Mouse (Mus musculus) CH12.LX (cell line): ENCODE measurements at regions not wholly inside any gene's neighbourhood (a gene's known extent, or its start where the extent isn't known, plus 50 kb on each side); places are given as distances from the start of the nearest gene placed in this dataset.

Experiments
- DNase-seq: peaks from one replicate; pipeline ENCODE4 v3.0.0-alpha.2; 2013; ENCODE audit errors: extremely low read depth
- H3K27ac ChIP-seq: 2 replicates; pipeline ENCODE4 v1.5.1; 2012; ENCODE audit warnings: low read depth, mild to moderate bottlenecking, control low read depth, moderate library complexity; ENCODE audit not compliant: insufficient read depth
- H3K27me3 ChIP-seq: replicated peaks from 2 replicates; pipeline ENCODE3; 2012; ENCODE audit warnings: inconsistent platforms
- H3K36me3 ChIP-seq, 2 experiments: replicated peaks in 1 of 2; 2 replicates each; pipeline versions ENCODE3 to v1.6.1; 2012; ENCODE audit warnings: inconsistent platforms in 1 of 2, low read length in 1 of 2, mild to moderate bottlenecking in 1 of 2, mixed read lengths in 1 of 2, moderate library complexity in 1 of 2; ENCODE audit not compliant: control insufficient read depth in 1 of 2, insufficient read depth in 1 of 2
- H3K4me1 ChIP-seq, 2 experiments: 2 replicates each; pipeline ENCODE4 v1.6.1; 2012; ENCODE audit warnings: inconsistent platforms in 1 of 2, moderate library complexity in 1 of 2; ENCODE audit not compliant: insufficient read depth in 2 of 2, control insufficient read depth in 1 of 2
- H3K4me2 ChIP-seq: 2 replicates; pipeline ENCODE4 v1.6.1; 2012; ENCODE audit warnings: low read depth, mild to moderate bottlenecking, control low read depth; ENCODE audit not compliant: poor library complexity, insufficient read depth, severe bottlenecking
- H3K4me3 ChIP-seq, 3 experiments: fragments of 150-350 bp in 1 of 3; sonication (generic) in 1 of 3; replicated peaks in 1 of 3; 2 replicates each; pipeline versions ENCODE3 to v1.5.1; 2011 to 2012; ENCODE audit warnings: low read depth in 2 of 3, low read length in 2 of 3, mild to moderate bottlenecking in 2 of 3, moderate library complexity in 2 of 3, control low read depth in 1 of 3, improper control_type of control experiment in 1 of 3, inconsistent platforms in 1 of 3, mixed read lengths in 1 of 3; ENCODE audit not compliant: poor library complexity in 1 of 3
- H3K79me2 ChIP-seq: replicated peaks from 2 replicates; pipeline ENCODE4 v1.6.1; 2012; ENCODE audit warnings: mild to moderate bottlenecking, moderate library complexity; ENCODE audit not compliant: control insufficient read depth, poor library complexity, insufficient read depth, severe bottlenecking; ENCODE audit errors: extremely low read depth
- H3K9ac ChIP-seq: 2 replicates; pipeline ENCODE4 v1.6.1; 2012; ENCODE audit warnings: low read depth, mild to moderate bottlenecking, control low read depth, moderate library complexity; ENCODE audit not compliant: insufficient read depth
- H3K9me3 ChIP-seq: replicated peaks from 2 replicates; pipeline ENCODE3; 2012; ENCODE audit warnings: low read length, inconsistent platforms, mixed read lengths
- BHLHE40 ChIP-seq: IDR thresholded peaks from 2 replicates; pipeline ENCODE4 v1.6.1; 2011; ENCODE audit warnings: mild to moderate bottlenecking, low read depth, low read length, improper control_type of control experiment
- CHD2 ChIP-seq: IDR thresholded peaks from 2 replicates; pipeline ENCODE4 v1.6.1; 2011; ENCODE audit warnings: low read length, improper control_type of control experiment
- CTCF ChIP-seq, 2 experiments: IDR thresholded peaks in 1 of 2; conservative IDR thresholded peaks in 1 of 2; 2 replicates each; pipeline ENCODE4 v1.5.1; 2011 to 2012; ENCODE audit warnings: low read depth in 2 of 2, low read length in 2 of 2, improper control_type of control experiment in 1 of 2, inconsistent platforms in 1 of 2, mild to moderate bottlenecking in 1 of 2, moderate library complexity in 1 of 2
- ELF1 ChIP-seq: IDR thresholded peaks from 2 replicates; pipeline ENCODE4 v1.6.1; 2014; ENCODE audit warnings: low read depth, mild to moderate bottlenecking, inconsistent platforms, low read length, improper control_type of control experiment
- EP300 ChIP-seq: IDR thresholded peaks from 2 replicates; pipeline ENCODE4 v1.6.1; 2011; ENCODE audit warnings: low read length, improper control_type of control experiment
- ETS1 ChIP-seq: conservative IDR thresholded peaks from 2 replicates; pipeline ENCODE4 v1.6.1; 2012; ENCODE audit warnings: low read depth, mild to moderate bottlenecking, inconsistent platforms, low read length, improper control_type of control experiment, moderate library complexity
- IRF4 ChIP-seq: IDR thresholded peaks from 2 replicates; pipeline ENCODE4 v1.6.1; 2014; ENCODE audit warnings: low read depth, mild to moderate bottlenecking, inconsistent platforms, low read length, improper control_type of control experiment
- JUN ChIP-seq: IDR thresholded peaks from 2 replicates; pipeline ENCODE4 v1.6.1; 2011; ENCODE audit warnings: low read depth, mild to moderate bottlenecking, low read length, improper control_type of control experiment, moderate library complexity; ENCODE audit not compliant: insufficient read depth
- JUND ChIP-seq: conservative IDR thresholded peaks from 2 replicates; pipeline ENCODE4 v1.6.1; 2011; ENCODE audit warnings: low read depth, low read length, improper control_type of control experiment
- KAT2A ChIP-seq: IDR thresholded peaks from 2 replicates; pipeline ENCODE4 v1.6.1; 2012; ENCODE audit warnings: low read length, improper control_type of control experiment, inconsistent platforms; ENCODE audit not compliant: insufficient replicate concordance
- MAFK ChIP-seq: IDR thresholded peaks from 2 replicates; pipeline ENCODE4 v1.6.1; 2011; ENCODE audit warnings: low read length, improper control_type of control experiment; ENCODE audit not compliant: insufficient replicate concordance
- MAZ ChIP-seq: IDR thresholded peaks from 2 replicates; pipeline ENCODE4 v1.6.1; 2012; ENCODE audit warnings: low read depth, mild to moderate bottlenecking, inconsistent platforms, low read length, improper control_type of control experiment, moderate library complexity
- MEF2A ChIP-seq: IDR thresholded peaks from 2 replicates; pipeline ENCODE4 v1.6.1; 2014; ENCODE audit warnings: low read depth, mild to moderate bottlenecking, inconsistent platforms, low read length, improper control_type of control experiment, borderline replicate concordance
- MXI1 ChIP-seq: IDR thresholded peaks from 2 replicates; pipeline ENCODE4 v1.6.1; 2011; ENCODE audit warnings: mild to moderate bottlenecking, low read depth, low read length, improper control_type of control experiment
- MYC ChIP-seq: IDR thresholded peaks from 2 replicates; pipeline ENCODE4 v1.6.1; 2011; ENCODE audit warnings: low read depth, mild to moderate bottlenecking, improper control_type of control experiment, low read length
- NELFE ChIP-seq: IDR thresholded peaks from 2 replicates; pipeline ENCODE4 v1.6.1; 2011; ENCODE audit warnings: low read depth, low read length, improper control_type of control experiment
- NRF1 ChIP-seq: IDR thresholded peaks from 2 replicates; pipeline ENCODE4 v1.6.1; 2014; ENCODE audit warnings: low read depth, mild to moderate bottlenecking, inconsistent platforms, low read length, improper control_type of control experiment, moderate library complexity
- PAX5 ChIP-seq: IDR thresholded peaks from 2 replicates; pipeline ENCODE4 v1.6.1; 2012; ENCODE audit warnings: low read length, inconsistent platforms, mixed read lengths
- RAD21 ChIP-seq: IDR thresholded peaks from 2 replicates; pipeline ENCODE4 v1.6.1; 2011; ENCODE audit warnings: low read depth, mild to moderate bottlenecking, low read length, improper control_type of control experiment, moderate library complexity
- SIN3A ChIP-seq: IDR thresholded peaks from 2 replicates; pipeline ENCODE4 v1.6.1; 2012; ENCODE audit warnings: low read length, improper control_type of control experiment, inconsistent platforms
- SMC3 ChIP-seq: IDR thresholded peaks from 2 replicates; pipeline ENCODE4 v1.6.1; 2011; ENCODE audit warnings: low read depth, low read length, improper control_type of control experiment
- TBP ChIP-seq: conservative IDR thresholded peaks from 2 replicates; pipeline ENCODE4 v1.6.1; 2011; ENCODE audit warnings: low read depth, low read length, improper control_type of control experiment
- USF1 ChIP-seq: IDR thresholded peaks from 2 replicates; pipeline ENCODE4 v1.6.1; 2014; ENCODE audit warnings: low read depth, mild to moderate bottlenecking, inconsistent platforms, low read length, improper control_type of control experiment
- USF2 ChIP-seq: conservative IDR thresholded peaks from 2 replicates; pipeline ENCODE4 v1.6.1; 2011; ENCODE audit warnings: low read depth, low read length, improper control_type of control experiment
- ZKSCAN1 ChIP-seq: IDR thresholded peaks from 2 replicates; pipeline ENCODE4 v1.6.1; 2012; ENCODE audit warnings: low read depth, inconsistent platforms, low read length, improper control_type of control experiment, borderline replicate concordance
- ZMIZ1 ChIP-seq: IDR thresholded peaks from 2 replicates; pipeline ENCODE4 v1.6.1; 2012; ENCODE audit warnings: low read depth, mild to moderate bottlenecking, inconsistent platforms, low read length, improper control_type of control experiment
- ZNF384 ChIP-seq: IDR thresholded peaks from 2 replicates; pipeline ENCODE4 v1.6.1; 2012; ENCODE audit warnings: low read depth, low read length, improper control_type of control experiment, inconsistent platforms
- dilution Hi-C: fragments of 300-500 bp; cut with MboI; formaldehyde crosslinking; loops from 2 replicates; pipeline ENCODE4 v1.14.3; 2020; ENCODE audit warnings: low sequenced_read_pairs; ENCODE audit not compliant: extremely low pct_unique_long_range_greater_than_20kb, extremely low pct_ligation_motif_present
- in situ Hi-C: fragments of 300-500 bp; cut with MboI; formaldehyde crosslinking; loops from 3 replicates; pipeline ENCODE4 v1.14.3; 2019; ENCODE audit warnings: low sequenced_read_pairs, low pct_ligation_motif_present, low pct_unique_long_range_greater_than_20kb, mixed read lengths

DNA sequence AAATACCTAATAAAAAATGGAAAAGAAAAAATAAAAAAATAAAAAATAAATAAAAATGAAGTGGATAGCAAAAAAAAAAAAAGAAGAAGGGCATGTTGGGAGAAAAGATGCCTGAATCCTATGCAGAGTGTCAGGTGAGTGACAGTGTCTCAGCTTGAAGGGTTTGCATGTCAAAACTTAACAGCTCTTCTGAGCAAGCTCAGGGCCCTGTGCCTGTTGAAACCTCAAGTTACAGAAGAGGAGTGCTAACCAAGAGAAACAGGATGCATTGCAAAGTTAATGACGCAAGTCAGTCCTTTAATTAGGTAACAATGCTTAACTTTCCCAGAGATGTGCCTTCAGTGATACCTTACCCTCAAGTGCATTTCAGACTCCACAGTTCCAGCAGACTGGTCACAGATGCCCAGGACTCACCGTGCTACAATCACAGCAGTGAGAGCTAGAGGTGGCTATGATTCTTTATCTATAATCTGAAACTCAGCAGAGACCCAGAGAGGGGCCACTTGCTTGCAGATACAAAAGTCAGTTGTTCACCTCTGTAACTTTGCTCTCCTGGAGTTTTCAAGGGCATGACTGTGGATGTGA lies 149.7 kb downstream of the Gm7361 start:
- no peak overlapping the region for H3K9ac ChIP-seq
- H3K79me2 ChIP-seq: no peaks in the 10 kb centered on the region
- no peak overlapping the region for H3K27ac ChIP-seq
- H3K36me3 ChIP-seq: no peaks in the 10 kb centered on the region
- peaks cover 39% of the 10 kb centered on the region for H3K9me3 ChIP-seq
- no peak for TF ChIP-seq KAT2A
- TF ChIP-seq TBP: no peak
- TF ChIP-seq USF2: no peak
- no peak for TF ChIP-seq MAZ
- TF ChIP-seq IRF4: no peak
- no peak for TF ChIP-seq NRF1
- TF ChIP-seq PAX5: no peak
- TF ChIP-seq CHD2: no peak
- TF ChIP-seq ZKSCAN1: no peak
- no peak for TF ChIP-seq JUND
- TF ChIP-seq ZNF384: no peak
- TF ChIP-seq BHLHE40: no peak
- TF ChIP-seq NELFE: no peak
- TF ChIP-seq ETS1: no peak
- TF ChIP-seq ELF1: no peak
- TF ChIP-seq EP300: no peak
- TF ChIP-seq ZMIZ1: no peak
- no peak for TF ChIP-seq SIN3A
- dilution Hi-C loops (no loop called here), in situ Hi-C loops (no loop called here)
- no peaks in the 10 kb centered on the region for H3K27me3 ChIP-seq
- H3K4me3 ChIP-seq: no peak overlapping the region
- no peak overlapping the region for H3K4me2 ChIP-seq
- DNase-seq: no peak
- H3K4me1 ChIP-seq: no peaks in the 10 kb centered on the region

DNA sequence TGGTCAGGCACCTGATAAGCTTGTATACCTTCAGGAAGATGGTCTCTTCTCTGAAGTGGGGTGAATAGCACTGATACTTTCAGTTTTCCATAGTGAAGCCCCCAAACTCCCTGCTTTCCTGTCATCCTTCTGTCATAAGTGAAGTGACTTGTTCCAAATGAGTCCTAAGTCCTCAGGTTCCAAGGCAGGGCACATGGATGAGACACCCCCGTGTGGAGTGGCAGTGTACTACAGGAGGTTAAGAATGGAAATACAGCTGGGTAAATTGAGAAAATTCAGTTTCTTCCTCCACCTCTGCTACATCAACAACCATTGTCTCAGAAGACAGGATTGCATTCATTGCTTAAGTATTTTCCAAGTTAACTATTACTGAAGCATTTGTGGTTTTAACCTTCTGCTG lies 155.7 kb downstream of the Gm7361 start:
- H3K9me3 ChIP-seq: peaks cover 36% of the 10 kb centered on the region
- H3K9ac ChIP-seq: no peak overlapping the region
- H3K4me1 ChIP-seq: no peaks in the 10 kb centered on the region
- H3K4me2 ChIP-seq: no peak overlapping the region
- no peak overlapping the region for H3K4me3 ChIP-seq
- dilution Hi-C loops: no loop called here
- TF ChIP-seq USF1 (no peak), MYC (no peak), KAT2A (no peak), ELF1 (no peak), ZNF384 (no peak), CTCF (conservative IDR thresholded peaks at IDR 0.05 in 1 of 2, IDR thresholded peaks at IDR 0.05 in 1 of 2; ENCODE audit: low read depth in 2 of 2, low read length in 2 of 2) (no peak), JUND (no peak), NELFE (no peak), JUN (no peak), RAD21 (no peak), USF2 (no peak), MEF2A (no peak), TBP (no peak), ETS1 (no peak), MXI1 (no peak), SMC3 (no peak), MAFK (no peak), CHD2 (no peak)
- TF ChIP-seq, all 38 proteins: peak for 0
- in situ Hi-C loops: no loop called here
- Histone ChIP-seq H3K79me2 (no peaks in the 10 kb centered on the region), H3K27ac (no peak overlapping the region), H3K27me3 (no peaks in the 10 kb centered on the region), H3K36me3 (no peaks in the 10 kb centered on the region)
- DNase-seq: no peak
